Mouse (Mus musculus) myocyte (in vitro differentiated cells): ENCODE measurements around the gene Rbfox2. TPM values are rescaled to one million over a fixed set of nuclear protein-coding genes. Genes with fewer than 3 reads are reported as not detected.

ENCODE experiments used
- H3K27me3 ChIP-seq: one replicate; pipeline ENCODE4 v1.6.1; 2011; ENCODE audit not compliant: control insufficient read depth, insufficient read depth, insufficient read length
- H3K36me3 ChIP-seq: one replicate; pipeline ENCODE4 v1.6.1; 2011; ENCODE audit not compliant: control insufficient read depth, insufficient read depth
- H3K4me2 ChIP-seq: one replicate; pipeline ENCODE4 v1.6.1; 2011; ENCODE audit warnings: low read depth, control low read depth
- H3K4me3 ChIP-seq: one replicate; pipeline ENCODE4 v1.5.1; 2011; ENCODE audit warnings: mild to moderate bottlenecking, control low read depth, moderate library complexity
- H3K79me2 ChIP-seq: one replicate; pipeline ENCODE4 v1.6.1; 2011; ENCODE audit not compliant: control insufficient read depth, insufficient read depth
- H3ac ChIP-seq: one replicate; pipeline ENCODE4 v1.6.1; 2011; ENCODE audit not compliant: control insufficient read depth, insufficient read length
- CEBPB ChIP-seq: IDR thresholded peaks from 2 replicates; pipeline ENCODE4 v1.6.1; 2011; ENCODE audit warnings: mild to moderate bottlenecking, moderate library complexity; ENCODE audit not compliant: poor library complexity, insufficient read depth, severe bottlenecking
- E2F4 ChIP-seq: IDR thresholded peaks from one replicate; pipeline ENCODE4 v1.6.1; 2011; ENCODE audit warnings: mild to moderate bottlenecking, control low read depth, moderate library complexity; ENCODE audit not compliant: insufficient read depth
- MAX ChIP-seq: IDR thresholded peaks from one replicate; pipeline ENCODE4 v1.6.1; 2011; ENCODE audit warnings: low read depth, mild to moderate bottlenecking, control low read depth
- MYOD1 ChIP-seq, 3 experiments: IDR thresholded peaks; one replicate each; pipeline ENCODE4 v1.6.1; 2011; ENCODE audit warnings: control low read depth in 2 of 3, low read depth in 2 of 3, mild to moderate bottlenecking in 2 of 3, moderate library complexity in 1 of 3; ENCODE audit not compliant: insufficient read length in 2 of 3, control insufficient read depth in 1 of 3
- MYOG ChIP-seq, 3 experiments: IDR thresholded peaks; one replicate each; pipeline ENCODE4 v1.6.1; 2011; ENCODE audit warnings: control low read depth in 2 of 3, low read depth in 2 of 3, mild to moderate bottlenecking in 2 of 3; ENCODE audit not compliant: insufficient read length in 2 of 3, control insufficient read depth in 1 of 3, insufficient read depth in 1 of 3
- POLR2A ChIP-seq: IDR thresholded peaks from one replicate; pipeline ENCODE4 v1.6.1; 2011; ENCODE audit warnings: low read depth, mild to moderate bottlenecking, control low read depth, moderate library complexity; ENCODE audit not compliant: insufficient read length
- POLR2AphosphoS2 ChIP-seq: IDR thresholded peaks from one replicate; pipeline ENCODE4 v1.6.1; 2011; ENCODE audit warnings: low read depth, control low read depth; ENCODE audit not compliant: insufficient read length
- REST ChIP-seq: IDR thresholded peaks from one replicate; pipeline ENCODE4 v1.6.1; 2011; ENCODE audit warnings: mild to moderate bottlenecking, control low read depth, moderate library complexity; ENCODE audit not compliant: insufficient read depth, insufficient read length
- SRF ChIP-seq: IDR thresholded peaks from one replicate; pipeline ENCODE4 v1.6.1; 2011; ENCODE audit warnings: low read depth; ENCODE audit not compliant: control insufficient read depth, insufficient read length
- TCF12 ChIP-seq: IDR thresholded peaks from one replicate; pipeline ENCODE4 v1.6.1; 2011; ENCODE audit warnings: mild to moderate bottlenecking, control low read depth; ENCODE audit not compliant: poor library complexity, insufficient read depth, severe bottlenecking
- TCF3 ChIP-seq: IDR thresholded peaks from one replicate; pipeline ENCODE4 v1.6.1; 2011; ENCODE audit warnings: low read depth, control low read depth; ENCODE audit not compliant: insufficient read length
- USF1 ChIP-seq: IDR thresholded peaks from one replicate; pipeline ENCODE4 v1.6.1; 2011; ENCODE audit warnings: low read depth, mild to moderate bottlenecking, control low read depth, moderate library complexity
- polyA plus RNA-seq: library from polyadenylated mRNA; unstranded; fragments of >200 nt; fragmentation: generic; extraction: Trizol; gene quantifications from one replicate; pipeline ENCODE4 v1.2.1, GENCODE M21; 2012; ENCODE audit warnings: missing spikeins

Gene Rbfox2
- polyA plus RNA-seq, 1 experiment: 136 TPM

GRCm38 (mm10) chr15:77072556-77073163 is 234.1 kb downstream of the Rbfox2 start:
- no peak overlapping the region for H3ac ChIP-seq
- peak; percentile 90 for TF ChIP-seq POLR2AphosphoS2
- no peak for TF ChIP-seq CEBPB
- TF ChIP-seq POLR2A: peak; percentile 45
- H3K79me2 ChIP-seq: no peaks in the 10 kb centered on the region
- H3K36me3 ChIP-seq: peaks cover 38% of the 10 kb centered on the region
- no peak overlapping the region for H3K4me3 ChIP-seq
- H3K27me3 ChIP-seq: no peaks in the 10 kb centered on the region
- H3K4me2 ChIP-seq: no peak overlapping the region

- H3K79me2 ChIP-seq: no peaks in the 10 kb centered on the region
- H3ac ChIP-seq: no peak overlapping the region
- no peak overlapping the region for H3K4me3 ChIP-seq
- TF ChIP-seq POLR2AphosphoS2 (peak; percentile 82), POLR2A (peak; percentile 47), MYOG (IDR thresholded peaks at IDR 0.05; ENCODE audit: control insufficient read depth in 1 of 3, insufficient read depth in 1 of 3, insufficient read length in 2 of 3, low read depth in 2 of 3) (peak in 1 of 3 experiments; percentile 42), MYOD1 (IDR thresholded peaks at IDR 0.05; ENCODE audit: control insufficient read depth in 1 of 3, insufficient read length in 2 of 3, low read depth in 2 of 3) (peak in 1 of 3 experiments; percentile 19), USF1 (no peak)
- no peaks in the 10 kb centered on the region for H3K27me3 ChIP-seq
- H3K36me3 ChIP-seq: peaks cover 27% of the 10 kb centered on the region
- H3K4me2 ChIP-seq: no peak overlapping the region
These were observed 235.3 kb downstream of the Rbfox2 start for GRCm38 (mm10) chr15:77071501-77071900.

- TF ChIP-seq TCF12 (no peak), CEBPB (no peak), MYOG (IDR thresholded peaks at IDR 0.05; ENCODE audit: control insufficient read depth in 1 of 3, insufficient read depth in 1 of 3, insufficient read length in 2 of 3, low read depth in 2 of 3) (no peak), MAX (no peak), POLR2AphosphoS2 (peak; percentile 95), USF1 (no peak), TCF3 (no peak), POLR2A (peak; percentile 30), SRF (no peak), E2F4 (no peak), MYOD1 (IDR thresholded peaks at IDR 0.05; ENCODE audit: control insufficient read depth in 1 of 3, insufficient read length in 2 of 3, low read depth in 2 of 3) (no peak), REST (no peak)
- no peaks in the 10 kb centered on the region for H3K79me2 ChIP-seq
- H3K27me3 ChIP-seq: no peaks in the 10 kb centered on the region
- H3K4me3 ChIP-seq: no peak overlapping the region
- H3K4me2 ChIP-seq: no peak overlapping the region
- no peak overlapping the region for H3ac ChIP-seq
- H3K36me3 ChIP-seq: peaks cover 20% of the 10 kb centered on the region
These were observed 236.0 kb downstream of the Rbfox2 start for GRCm38 (mm10) chr15:77070745-77071268.

- Histone ChIP-seq H3K79me2 (no peaks in the 10 kb centered on the region), H3K36me3 (peaks cover 3% of the 10 kb centered on the region), H3K4me3 (no peak overlapping the region), H3K4me2 (peak overlapping the region; percentile 62), H3K27me3 (no peaks in the 10 kb centered on the region), H3ac (no peak overlapping the region)
- peak; percentile 98 for TF ChIP-seq CEBPB
- no peak for TF ChIP-seq E2F4
- TF ChIP-seq MYOD1 (IDR thresholded peaks at IDR 0.05; ENCODE audit: control insufficient read depth in 1 of 3, insufficient read length in 2 of 3, low read depth in 2 of 3): no peak
- TF ChIP-seq POLR2A: peak; percentile 49
- TF ChIP-seq POLR2AphosphoS2: peak; percentile 95
These were observed 237.8 kb downstream of the Rbfox2 start for GRCm38 (mm10) chr15:77069019-77069418.

GRCm38 (mm10) chr15:77068439-77068861 is 238.4 kb downstream of the Rbfox2 start:
- peak overlapping the region; percentile 62 for H3K4me2 ChIP-seq
- H3K36me3 ChIP-seq: no peaks in the 10 kb centered on the region

GRCm38 (mm10) chr15:77066233-77066632 is 240.6 kb downstream of the Rbfox2 start:
- Histone ChIP-seq H3K79me2 (no peaks in the 10 kb centered on the region), H3K36me3 (no peaks in the 10 kb centered on the region), H3K4me2 (no peak overlapping the region), H3K27me3 (no peaks in the 10 kb centered on the region), H3ac (no peak overlapping the region), H3K4me3 (no peak overlapping the region)
- TF ChIP-seq POLR2AphosphoS2 (peak; percentile 62), TCF12 (no peak), CEBPB (no peak), SRF (no peak), MYOD1 (IDR thresholded peaks at IDR 0.05; ENCODE audit: control insufficient read depth in 1 of 3, insufficient read length in 2 of 3, low read depth in 2 of 3) (no peak)

More at GRCm38 (mm10) chr15:77068439-77068861, 238.4 kb downstream of the Rbfox2 start:
- Histone ChIP-seq H3ac (no peak overlapping the region), H3K27me3 (no peaks in the 10 kb centered on the region), H3K79me2 (no peaks in the 10 kb centered on the region), H3K4me3 (no peak overlapping the region)
- peak; percentile 15 for TF ChIP-seq POLR2A
- peak in 1 of 3 experiments; percentile 0 for TF ChIP-seq MYOD1 (IDR thresholded peaks at IDR 0.05; ENCODE audit: control insufficient read depth in 1 of 3, insufficient read length in 2 of 3, low read depth in 2 of 3)
- TF ChIP-seq POLR2AphosphoS2: peak; percentile 44
- TF ChIP-seq TCF3: no peak
